Mouse (Mus musculus) forebrain, embryonic 15.5 days (tissue): ENCODE measurements around the gene Olfr799. TPM values are rescaled to one million over a fixed set of nuclear protein-coding genes. Genes with fewer than 3 reads are reported as not detected.

Experiments used
- ATAC-seq: fragments of 200-750 bp; cut with Nextera tagmentation; replicated peaks from 2 replicates; pipeline ENCODE4 v1.8.0; 2017; ENCODE audit warnings: mild to moderate bottlenecking, moderate TSS enrichment, moderate library complexity
- H3K27ac ChIP-seq: fragments of 300-500 bp; sonication (generic); replicated peaks from 2 replicates; pipeline ENCODE4 v1.5.1; 2015; ENCODE audit warnings: mild to moderate bottlenecking, inconsistent platforms
- H3K27me3 ChIP-seq: fragments of 300-500 bp; sonication (generic); 2 replicates; pipeline ENCODE4 v1.6.1; 2015; ENCODE audit warnings: inconsistent platforms
- H3K36me3 ChIP-seq: fragments of 300-500 bp; sonication (generic); 2 replicates; pipeline ENCODE4 v1.6.1; 2015; ENCODE audit warnings: mild to moderate bottlenecking, inconsistent platforms
- H3K4me1 ChIP-seq: fragments of 300-500 bp; sonication (generic); 2 replicates; pipeline ENCODE4 v1.6.1; 2015; ENCODE audit warnings: inconsistent platforms
- H3K4me2 ChIP-seq: fragments of 300-500 bp; sonication (generic); replicated peaks from 2 replicates; pipeline ENCODE4 v1.6.1; 2015; ENCODE audit warnings: mild to moderate bottlenecking, inconsistent platforms
- H3K4me3 ChIP-seq: fragments of 300-500 bp; sonication (generic); 2 replicates; pipeline ENCODE4 v1.5.1; 2015; ENCODE audit warnings: mild to moderate bottlenecking, inconsistent platforms
- H3K9ac ChIP-seq: fragments of 300-500 bp; sonication (generic); replicated peaks from 2 replicates; pipeline ENCODE4 v1.6.1; 2015; ENCODE audit warnings: mild to moderate bottlenecking, inconsistent platforms
- H3K9me3 ChIP-seq: fragments of 300-500 bp; sonication (generic); 2 replicates; pipeline ENCODE4 v1.6.1; 2016; ENCODE audit warnings: inconsistent platforms
- WGBS: fragments of 180-500 bp; shearing (Covaris S2); methylation state at CpG from one replicate; pipeline ENCODE4 v1.1.7; 2015; ENCODE audit warnings: mixed read lengths; 5-methylcytosine and 5-hydroxymethylcytosine counted together
- polyA plus RNA-seq: library from polyadenylated mRNA; unstranded; fragments of >200 nt; fragmentation: Nextera tagmentation; extraction: Ambion mirVana; gene quantifications from 2 replicates; pipeline ENCODE4 v1.2.1, GENCODE M21; 2015

The Olfr799 gene
- polyA plus RNA-seq: not detected in 2 replicates

- H3K9me3 ChIP-seq: no peaks in the 10 kb centered on the region
- 31% methylated on average over 1 of the region's 1 CpGs for WGBS
- H3K9ac ChIP-seq: no peak within 1 kb of the TSS
- no peak within 1 kb of the TSS for H3K4me2 ChIP-seq
- no peak within 1 kb of the TSS for H3K27ac ChIP-seq
- no peaks in the 10 kb centered on the region for H3K4me1 ChIP-seq
- no peaks in the 10 kb centered on the region for H3K36me3 ChIP-seq
- no peak for ATAC-seq
- no peaks in the 10 kb centered on the region for H3K27me3 ChIP-seq
- H3K4me3 ChIP-seq: no peak within 1 kb of the TSS
These were observed at the start of gene Olfr799 for GRCm38 (mm10) chr10:129637184-129637583. TSS of gene Olfr799 (plus strand) at chr10:129637484.

GRCm38 (mm10) chr10:129612470-129612869 lies 24.8 kb upstream of the Olfr799 start, which contains the start of gene Olfr796:
TSS of gene Olfr796 (minus strand) at chr10:129612570.
- H3K9me3 ChIP-seq: no peaks in the 10 kb centered on the region
- H3K27me3 ChIP-seq: no peaks in the 10 kb centered on the region
- no peaks in the 10 kb centered on the region for H3K36me3 ChIP-seq
- 98% methylated on average over 1 of the region's 1 CpGs for WGBS
- H3K4me2 ChIP-seq: no peak within 1 kb of the TSS
- no peaks in the 10 kb centered on the region for H3K4me1 ChIP-seq
- no peak for ATAC-seq
- no peak within 1 kb of the TSS for H3K4me3 ChIP-seq
- no peak within 1 kb of the TSS for H3K9ac ChIP-seq
- no peak within 1 kb of the TSS for H3K27ac ChIP-seq

- no peaks in the 10 kb centered on the region for H3K27me3 ChIP-seq
- no peak overlapping the region for H3K4me3 ChIP-seq
- H3K9ac ChIP-seq: no peak overlapping the region
- no peak overlapping the region for H3K4me2 ChIP-seq
- no peak overlapping the region for H3K27ac ChIP-seq
- 41% methylated on average over 1 of the region's 1 CpGs for WGBS
- no peaks in the 10 kb centered on the region for H3K9me3 ChIP-seq
- ATAC-seq: no peak
- no peaks in the 10 kb centered on the region for H3K36me3 ChIP-seq
- no peaks in the 10 kb centered on the region for H3K4me1 ChIP-seq
These were observed 15.6 kb upstream of the Olfr799 start for GRCm38 (mm10) chr10:129621724-129622123.

DNA sequence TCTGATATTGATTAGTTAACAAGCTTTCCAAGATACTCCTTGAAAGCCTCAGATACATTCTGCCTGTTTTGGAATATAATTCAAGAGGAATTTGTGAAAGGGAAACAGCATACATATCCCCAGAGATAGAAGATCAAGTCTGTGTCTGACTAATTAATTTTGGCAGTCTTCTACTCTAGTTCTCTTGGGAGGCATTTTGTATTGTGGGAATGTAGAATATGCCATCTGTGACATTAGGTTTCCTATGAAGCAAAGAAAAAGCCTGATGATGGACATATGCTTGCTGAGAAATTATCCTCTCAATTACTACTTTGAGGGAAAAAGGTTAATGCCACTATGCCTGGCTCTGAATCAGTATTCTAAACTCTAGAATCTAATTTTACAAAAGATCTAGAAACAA lies 14.0 kb upstream of the Olfr799 start:
- no peaks in the 10 kb centered on the region for H3K4me1 ChIP-seq
- H3K27me3 ChIP-seq: no peaks in the 10 kb centered on the region
- H3K4me2 ChIP-seq: no peak overlapping the region
- no peak for ATAC-seq
- H3K4me3 ChIP-seq: no peak overlapping the region
- no peaks in the 10 kb centered on the region for H3K9me3 ChIP-seq
- H3K9ac ChIP-seq: no peak overlapping the region
- H3K36me3 ChIP-seq: no peaks in the 10 kb centered on the region
- no peak overlapping the region for H3K27ac ChIP-seq

DNA sequence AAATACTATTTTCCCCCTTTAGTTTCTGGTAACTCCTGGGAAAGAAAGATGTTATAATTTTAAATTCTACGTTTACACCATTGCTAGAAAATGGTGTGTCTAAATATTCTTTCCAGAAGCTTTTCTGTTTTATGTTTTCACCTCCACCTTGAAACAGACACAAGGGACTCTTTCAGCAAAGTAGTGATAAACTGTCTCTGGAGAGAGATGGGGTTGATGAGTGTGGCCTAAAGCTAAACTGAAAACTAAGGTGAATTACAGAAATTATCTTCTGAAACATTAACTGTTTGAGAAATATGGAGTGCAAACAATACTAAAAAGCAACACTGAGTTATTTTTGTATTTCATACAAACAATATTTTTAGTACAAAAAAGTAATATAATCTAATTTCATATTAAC lies 9.4 kb upstream of the Olfr799 start, which contains the start of gene Olfr798:
Olfr798 (minus strand) TSS at position 101 of the 400 bp plus-strand sequence.
- WGBS: 89% methylated on average over 1 of the region's 1 CpGs
- no peak within 1 kb of the TSS for H3K4me2 ChIP-seq
- H3K27ac ChIP-seq: no peak within 1 kb of the TSS
- ATAC-seq: no peak
- no peaks in the 10 kb centered on the region for H3K4me1 ChIP-seq
- H3K36me3 ChIP-seq: no peaks in the 10 kb centered on the region
- no peak within 1 kb of the TSS for H3K4me3 ChIP-seq
- no peaks in the 10 kb centered on the region for H3K9me3 ChIP-seq
- H3K9ac ChIP-seq: no peak within 1 kb of the TSS
- no peaks in the 10 kb centered on the region for H3K27me3 ChIP-seq

DNA sequence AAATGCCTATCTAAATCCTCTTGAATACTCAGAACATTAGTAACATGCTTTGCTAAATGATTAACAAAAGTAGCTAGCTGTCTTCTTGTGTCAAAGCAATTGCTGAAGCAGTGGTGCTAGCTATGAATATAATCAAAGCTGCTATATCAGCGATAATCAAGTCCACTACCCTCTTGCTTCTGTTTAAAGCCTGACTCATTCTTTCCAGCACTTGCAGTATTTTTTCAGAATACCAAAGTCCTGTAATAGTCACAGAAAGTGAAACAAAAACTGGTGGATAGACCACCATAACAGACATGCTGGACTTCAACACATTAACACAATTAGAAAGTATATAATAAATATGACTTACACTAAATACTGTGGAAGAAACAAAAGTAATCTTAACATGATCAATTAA lies 14.5 kb downstream of the Olfr799 start:
- no peak overlapping the region for H3K4me2 ChIP-seq
- no peaks in the 10 kb centered on the region for H3K9me3 ChIP-seq
- no peak overlapping the region for H3K27ac ChIP-seq
- H3K36me3 ChIP-seq: no peaks in the 10 kb centered on the region
- no peaks in the 10 kb centered on the region for H3K27me3 ChIP-seq
- ATAC-seq: no peak
- no peaks in the 10 kb centered on the region for H3K4me1 ChIP-seq
- no peak overlapping the region for H3K4me3 ChIP-seq
- no peak overlapping the region for H3K9ac ChIP-seq
- 92% methylated on average over 1 of the region's 1 CpGs for WGBS

DNA sequence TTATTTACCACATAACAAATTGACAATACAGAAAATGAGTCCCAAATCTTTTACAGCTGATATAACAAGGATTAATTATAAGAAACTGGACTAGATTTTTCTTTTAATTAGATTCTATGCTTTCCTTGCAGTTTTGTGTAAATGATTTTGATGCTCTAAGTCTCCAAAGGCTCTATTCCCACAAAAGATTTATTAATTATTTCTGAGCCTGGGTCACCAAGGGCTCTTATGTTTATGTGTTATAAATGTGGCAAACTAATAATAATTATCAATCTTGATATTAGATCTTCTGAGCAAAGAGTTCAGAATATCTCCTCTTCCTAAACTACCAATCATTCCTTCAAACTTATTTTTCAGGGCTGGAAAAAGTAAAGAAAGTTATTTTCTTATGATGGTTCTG lies 20.1 kb downstream of the Olfr799 start, which contains the start of gene Olfr800:
Olfr800 (plus strand) TSS at position 301 of the 400 bp plus-strand sequence.
- Histone ChIP-seq H3K27me3 (no peaks in the 10 kb centered on the region), H3K27ac (no peak within 1 kb of the TSS), H3K4me1 (no peaks in the 10 kb centered on the region), H3K36me3 (no peaks in the 10 kb centered on the region), H3K9me3 (no peaks in the 10 kb centered on the region), H3K9ac (no peak within 1 kb of the TSS), H3K4me2 (no peak within 1 kb of the TSS), H3K4me3 (no peak within 1 kb of the TSS)
- no peak for ATAC-seq

DNA sequence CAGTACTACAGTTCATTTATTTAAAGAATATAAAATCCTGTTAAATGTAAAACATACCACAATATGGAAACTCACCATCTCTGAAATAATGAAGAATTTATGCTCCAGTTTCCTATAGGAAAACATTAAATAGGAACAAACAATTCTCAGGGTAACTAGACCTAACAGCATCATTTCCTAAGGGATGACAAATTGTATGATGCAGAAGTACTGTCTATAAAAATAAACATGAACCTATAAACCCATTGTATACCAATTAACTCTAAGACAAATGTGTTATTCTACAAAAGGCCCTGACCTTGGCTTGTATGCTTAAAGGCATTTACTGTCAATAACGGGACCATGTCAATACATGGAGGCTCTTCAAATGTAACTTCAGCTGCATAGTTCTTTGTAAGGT lies 36.5 kb downstream of the Olfr799 start, which contains the start of gene Olfr801:
Olfr801 (minus strand) TSS at position 101 of the 400 bp plus-strand sequence.
- Histone ChIP-seq H3K27ac (no peak within 1 kb of the TSS), H3K9me3 (no peaks in the 10 kb centered on the region), H3K4me1 (no peaks in the 10 kb centered on the region), H3K27me3 (no peaks in the 10 kb centered on the region), H3K4me3 (no peak within 1 kb of the TSS), H3K4me2 (no peak within 1 kb of the TSS), H3K9ac (no peak within 1 kb of the TSS), H3K36me3 (no peaks in the 10 kb centered on the region)
- WGBS: 79% methylated on average over 1 of the region's 1 CpGs
- ATAC-seq: no peak

DNA sequence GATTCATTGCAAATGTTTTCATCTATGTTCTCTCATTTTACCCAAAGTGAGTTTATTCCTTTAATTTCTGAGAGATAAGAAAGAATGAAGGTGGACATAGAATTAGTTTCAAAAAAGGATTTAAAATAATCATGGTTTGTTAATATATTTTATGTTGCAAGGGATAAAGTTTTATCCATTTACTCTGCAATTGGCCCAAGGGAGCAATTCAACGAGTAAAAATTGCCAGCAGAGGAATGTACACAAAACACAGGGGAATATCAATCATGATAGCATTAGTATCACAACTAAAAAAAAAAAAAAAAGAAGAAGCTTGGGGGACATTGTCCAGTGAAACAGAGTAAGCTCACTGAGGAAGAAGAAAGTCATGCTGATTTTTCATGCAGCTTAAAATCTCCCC lies 50.8 kb downstream of the Olfr799 start, which contains the start of gene Olfr802:
Olfr802 (minus strand) TSS at position 101 of the 400 bp plus-strand sequence.
- H3K4me3 ChIP-seq: no peak within 1 kb of the TSS
- no peak for ATAC-seq
- no peaks in the 10 kb centered on the region for H3K9me3 ChIP-seq
- WGBS: 67% methylated on average over 1 of the region's 1 CpGs
- no peak within 1 kb of the TSS for H3K27ac ChIP-seq
- no peaks in the 10 kb centered on the region for H3K36me3 ChIP-seq
- H3K4me1 ChIP-seq: no peaks in the 10 kb centered on the region
- no peaks in the 10 kb centered on the region for H3K27me3 ChIP-seq
- no peak within 1 kb of the TSS for H3K9ac ChIP-seq
- H3K4me2 ChIP-seq: no peak within 1 kb of the TSS

DNA sequence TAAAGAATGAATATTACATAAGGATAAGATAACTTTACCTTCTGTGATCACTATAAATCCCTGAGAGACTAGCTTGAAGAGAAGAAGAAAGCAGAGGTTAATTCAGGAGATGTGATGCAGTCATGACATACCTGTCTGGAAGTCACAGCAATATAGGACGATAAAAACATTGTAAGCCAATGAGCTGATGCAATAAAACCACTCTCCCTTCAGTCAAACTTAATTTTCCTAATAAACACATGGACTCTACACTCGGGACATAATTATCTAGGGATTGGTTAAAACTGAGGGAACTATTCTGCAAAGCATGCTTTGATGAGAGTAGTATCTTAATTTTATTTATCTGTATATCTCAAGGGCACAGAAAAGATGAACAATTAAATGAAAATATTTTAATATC lies 56.9 kb downstream of the Olfr799 start, which contains the start of gene Olfr803:
Olfr803 (minus strand) TSS at position 101 of the 400 bp plus-strand sequence.
- H3K36me3 ChIP-seq: no peaks in the 10 kb centered on the region
- H3K4me2 ChIP-seq: no peak within 1 kb of the TSS
- no peaks in the 10 kb centered on the region for H3K27me3 ChIP-seq
- H3K9me3 ChIP-seq: no peaks in the 10 kb centered on the region
- ATAC-seq: no peak
- 86% methylated on average over 2 of the region's 2 CpGs for WGBS
- no peak within 1 kb of the TSS for H3K9ac ChIP-seq
- no peaks in the 10 kb centered on the region for H3K4me1 ChIP-seq
- H3K4me3 ChIP-seq: no peak within 1 kb of the TSS
- H3K27ac ChIP-seq: no peak within 1 kb of the TSS

Other genes starting within 250 kb of the Olfr799 start
- gene Olfr785, start 232.1 kb upstream of the Olfr799 start, polyA plus RNA-seq: not detected in 2 replicates
- not detected in 2 replicates for gene Olfr786, start 210.2 kb upstream of the Olfr799 start, polyA plus RNA-seq
- not detected in 2 replicates for gene Olfr787, start 175.6 kb upstream of the Olfr799 start, polyA plus RNA-seq
- not detected in 2 replicates for gene Olfr788, start 166.5 kb upstream of the Olfr799 start, polyA plus RNA-seq
- not detected in 2 replicates for gene Olfr789, start 152.7 kb upstream of the Olfr799 start, polyA plus RNA-seq
- not detected in 2 replicates for gene Olfr790, start 139.0 kb upstream of the Olfr799 start, polyA plus RNA-seq
- gene Olfr791, start 115.7 kb upstream of the Olfr799 start, polyA plus RNA-seq: not detected in 2 replicates
- not detected in 2 replicates for gene Olfr792, start 98.3 kb upstream of the Olfr799 start, polyA plus RNA-seq
- not detected in 2 replicates for gene Olfr794, start 69.8 kb upstream of the Olfr799 start, polyA plus RNA-seq
- not detected in 2 replicates for gene Olfr796, start 24.9 kb upstream of the Olfr799 start, polyA plus RNA-seq
- not detected in 2 replicates for gene Olfr798, start 9.6 kb upstream of the Olfr799 start, polyA plus RNA-seq
- gene Olfr800, start 20.2 kb downstream of the Olfr799 start, polyA plus RNA-seq: not detected in 2 replicates
- not detected in 2 replicates for gene Olfr801, start 36.4 kb downstream of the Olfr799 start, polyA plus RNA-seq
- gene Olfr802, start 50.7 kb downstream of the Olfr799 start, polyA plus RNA-seq: 0.06 TPM in 1 of 2 replicates, not detected in the other
- gene Olfr803, start 56.8 kb downstream of the Olfr799 start, polyA plus RNA-seq: not detected in 2 replicates
- gene Olfr804, start 65.7 kb downstream of the Olfr799 start, polyA plus RNA-seq: not detected in 2 replicates
- gene Olfr805, start 91.9 kb downstream of the Olfr799 start, polyA plus RNA-seq: not detected in 2 replicates
- gene Olfr806, start 104.4 kb downstream of the Olfr799 start, polyA plus RNA-seq: not detected in 2 replicates
- not detected in 2 replicates for gene Olfr807, start 120.3 kb downstream of the Olfr799 start, polyA plus RNA-seq
- not detected in 2 replicates for gene Olfr808, start 128.0 kb downstream of the Olfr799 start, polyA plus RNA-seq
- gene Olfr809, start 137.2 kb downstream of the Olfr799 start, polyA plus RNA-seq: not detected in 2 replicates
- not detected in 2 replicates for gene Olfr810, start 157.4 kb downstream of the Olfr799 start, polyA plus RNA-seq
- not detected in 2 replicates for gene Olfr811, start 166.9 kb downstream of the Olfr799 start, polyA plus RNA-seq
- gene Olfr812, start 208.6 kb downstream of the Olfr799 start, polyA plus RNA-seq: not detected in 2 replicates
- not detected in 2 replicates for gene Olfr813, start 217.9 kb downstream of the Olfr799 start, polyA plus RNA-seq
- not detected in 2 replicates for gene Olfr814, start 242.4 kb downstream of the Olfr799 start, polyA plus RNA-seq